Mouse (Mus musculus): ENCODE results near the gene Cers2.

DNA sequence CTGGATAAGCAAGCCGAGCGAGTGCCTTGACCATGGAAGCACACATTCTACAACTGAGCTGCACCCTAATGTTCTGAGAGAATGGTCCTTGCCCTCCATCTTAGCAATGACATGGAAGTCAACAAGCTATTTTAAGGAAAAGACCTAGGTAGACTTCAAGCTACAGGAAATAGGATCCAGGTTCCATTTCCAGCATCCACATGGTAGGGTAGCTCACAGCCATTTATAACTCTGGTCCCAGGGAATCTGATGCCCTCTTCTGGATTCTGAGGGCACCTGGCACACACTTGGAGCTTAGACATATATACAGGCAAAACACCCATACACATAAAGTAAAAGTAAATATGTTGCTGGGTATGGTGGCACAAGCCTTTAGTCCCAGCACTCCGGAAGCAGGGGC, 48.5 kb upstream of the Cers2 start:
- TF ChIP-seq POLR2AphosphoS2 (IDR thresholded peaks at IDR 0.05; ENCODE audit: insufficient read length, low read depth) = no peak
- TF ChIP-seq MAX (IDR thresholded peaks at IDR 0.05; ENCODE audit: low read depth) = no peak
- TF ChIP-seq USF1 (IDR thresholded peaks at IDR 0.05; ENCODE audit: low read depth) = no peak
- TF ChIP-seq TCF12 (IDR thresholded peaks at IDR 0.05; ENCODE audit: insufficient read depth, poor library complexity, severe bottlenecking) = no peak
- no peak for TF ChIP-seq POLR2A (IDR thresholded peaks at IDR 0.05; ENCODE audit: insufficient read length, low read depth)

Data from myocyte (in vitro differentiated cells).